Mouse (Mus musculus): Measurements from ENCODE around the gene Asic2.

DNA sequence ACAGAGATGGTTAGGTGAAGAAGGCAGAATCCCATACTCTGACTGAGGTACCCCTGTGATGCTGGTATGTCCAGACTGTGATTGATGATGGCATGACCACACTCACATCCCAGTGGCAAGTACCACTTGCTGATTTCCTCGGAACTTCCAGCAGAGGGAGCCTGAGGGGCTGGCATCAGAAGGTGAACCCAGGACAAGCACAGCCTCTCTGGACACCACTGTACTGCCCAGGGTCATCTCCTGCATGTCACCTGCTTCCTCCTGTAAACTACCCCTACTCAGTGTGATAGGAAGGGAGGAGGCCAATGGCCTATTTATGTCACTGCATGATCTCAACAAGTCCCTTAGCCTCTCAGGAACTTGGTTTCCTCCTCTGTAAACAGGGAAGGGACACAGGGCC, 27.3 kb downstream of the Asic2 start:
- peak; percentile 38; the same call in 1 of the 2 replicates for TF ChIP-seq CTCF (IDR thresholded peaks at IDR 0.05; ENCODE audit: control insufficient read depth, insufficient read depth, low read length)
- no peak for TF ChIP-seq POLR2A (IDR thresholded peaks at IDR 0.05; ENCODE audit: borderline replicate concordance, control insufficient read depth, low read depth, low read length)
